Mouse (Mus musculus) liver, embryonic 13.5 days (tissue): ENCODE results near the gene Fkbp10. TPM values are rescaled to one million over a fixed set of nuclear protein-coding genes. Genes with fewer than 3 reads are reported as not detected.

Source experiments
- ATAC-seq: fragments of 200-750 bp; cut with Nextera tagmentation; 2 replicates; pipeline ENCODE4 v1.8.0; 2017; ENCODE audit warnings: low read depth, mild to moderate bottlenecking, moderate number of reproducible peaks, moderate library complexity
- DNase-seq: peaks from one replicate; pipeline ENCODE4 v3.0.0; 2022
- H3K27ac ChIP-seq: fragments of 300-500 bp; sonication (generic); 2 replicates; pipeline ENCODE4 v1.5.1; 2015; ENCODE audit warnings: moderate library complexity, mild to moderate bottlenecking, inconsistent platforms
- H3K27me3 ChIP-seq: fragments of 300-500 bp; sonication (generic); 2 replicates; pipeline ENCODE4 v1.6.1; 2015; ENCODE audit warnings: mild to moderate bottlenecking, inconsistent platforms
- H3K36me3 ChIP-seq: fragments of 300-500 bp; sonication (generic); 2 replicates; pipeline ENCODE4 v1.6.1; 2015; ENCODE audit warnings: mild to moderate bottlenecking, inconsistent platforms
- H3K4me1 ChIP-seq: fragments of 300-500 bp; sonication (generic); replicated peaks from 2 replicates; pipeline ENCODE4 v1.6.1; 2015; ENCODE audit warnings: inconsistent platforms
- H3K4me2 ChIP-seq: fragments of 300-500 bp; sonication (generic); 2 replicates; pipeline ENCODE4 v1.6.1; 2015; ENCODE audit warnings: inconsistent platforms, mild to moderate bottlenecking, moderate library complexity
- H3K4me3 ChIP-seq: fragments of 300-500 bp; sonication (generic); replicated peaks from 2 replicates; pipeline ENCODE4 v1.5.1; 2015; ENCODE audit warnings: mild to moderate bottlenecking, inconsistent platforms
- H3K9ac ChIP-seq: fragments of 300-500 bp; sonication (generic); 2 replicates; pipeline ENCODE4 v1.6.1; 2015; ENCODE audit warnings: mild to moderate bottlenecking, inconsistent platforms
- H3K9me3 ChIP-seq: fragments of 300-500 bp; sonication (generic); replicated peaks from 2 replicates; pipeline ENCODE4 v1.6.1; 2016; ENCODE audit warnings: inconsistent platforms
- WGBS: fragments of 180-500 bp; shearing (Covaris S2); methylation state at CpG from one replicate; pipeline ENCODE4 v1.1.7; 2015; ENCODE audit not compliant: insufficient replicate concordance; 5-methylcytosine and 5-hydroxymethylcytosine counted together
- polyA plus RNA-seq: library from polyadenylated mRNA; unstranded; fragments of >200 nt; fragmentation: Nextera tagmentation; extraction: Ambion mirVana; gene quantifications from 2 replicates; pipeline ENCODE4 v1.2.1, GENCODE M21; 2015

Gene Fkbp10
- polyA plus RNA-seq, 1 experiment from 2014 or later, result 11.8 TPM

GRCm38 (mm10) chr11:100442625-100443024 lies 27.1 kb downstream of the Fkbp10 start:
- no peak overlapping the region for H3K9ac ChIP-seq
- no peak for ATAC-seq
- WGBS, result 73% methylated on average over 6 of the region's 6 CpGs
- DNase-seq, result no peak
- H3K27me3 ChIP-seq, result no peaks in the 10 kb centered on the region
- no peaks in the 10 kb centered on the region for H3K36me3 ChIP-seq
- H3K9me3 ChIP-seq, result no peaks in the 10 kb centered on the region
- H3K4me1 ChIP-seq, result peaks cover 21% of the 10 kb centered on the region
- no peak overlapping the region for H3K27ac ChIP-seq
- H3K4me2 ChIP-seq, result no peak overlapping the region
- no peak overlapping the region for H3K4me3 ChIP-seq

- H3K9ac ChIP-seq, result no peak overlapping the region
- no peaks in the 10 kb centered on the region for H3K4me1 ChIP-seq
- H3K9me3 ChIP-seq, result no peaks in the 10 kb centered on the region
- H3K4me3 ChIP-seq, result no peak overlapping the region
- DNase-seq, result no peak
- H3K27me3 ChIP-seq, result no peaks in the 10 kb centered on the region
- no peak for ATAC-seq
- 55% methylated on average over 4 of the region's 4 CpGs for WGBS
- H3K4me2 ChIP-seq, result no peak overlapping the region
- no peak overlapping the region for H3K27ac ChIP-seq
- peaks cover 20% of the 10 kb centered on the region for H3K36me3 ChIP-seq
These were observed 41.8 kb downstream of the Fkbp10 start for GRCm38 (mm10) chr11:100457247-100457646.

GRCm38 (mm10) chr11:100457711-100458110 lies 42.2 kb downstream of the Fkbp10 start:
- no peak overlapping the region for H3K4me2 ChIP-seq
- no peak overlapping the region for H3K27ac ChIP-seq
- no peak overlapping the region for H3K4me3 ChIP-seq
- H3K9me3 ChIP-seq, result no peaks in the 10 kb centered on the region
- H3K4me1 ChIP-seq, result no peaks in the 10 kb centered on the region
- 78% methylated on average over 5 of the region's 5 CpGs for WGBS
- no peaks in the 10 kb centered on the region for H3K27me3 ChIP-seq
- no peak for ATAC-seq
- DNase-seq, result no peak
- H3K36me3 ChIP-seq, result peaks cover 24% of the 10 kb centered on the region
- H3K9ac ChIP-seq, result no peak overlapping the region

DNA sequence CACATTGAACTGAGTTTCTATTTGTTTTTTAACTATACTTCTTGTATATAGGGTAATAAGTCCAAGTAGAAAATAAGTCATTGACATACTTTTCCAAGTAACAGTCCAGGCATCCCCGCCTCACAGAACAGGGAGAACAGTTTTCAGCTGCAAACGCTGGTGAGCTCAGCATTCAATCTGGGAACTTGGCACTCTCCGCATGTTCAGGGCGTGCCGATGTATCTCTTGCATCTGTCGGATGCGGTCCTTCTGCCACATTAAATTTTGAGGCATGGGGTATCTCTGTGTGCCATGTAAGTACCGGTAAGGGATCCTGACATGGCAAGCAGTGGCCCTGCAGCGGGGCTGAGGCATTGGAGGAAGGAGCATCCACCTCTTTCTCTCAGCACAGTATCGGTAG lies 47.2 kb downstream of the Fkbp10 start:
- no peaks in the 10 kb centered on the region for H3K9me3 ChIP-seq
- H3K36me3 ChIP-seq, result peaks cover 42% of the 10 kb centered on the region
- no peak overlapping the region for H3K27ac ChIP-seq
- DNase-seq (no peak), ATAC-seq (no peak)
- no peak overlapping the region for H3K4me2 ChIP-seq
- H3K4me1 ChIP-seq, result peaks cover 25% of the 10 kb centered on the region
- H3K4me3 ChIP-seq, result no peak overlapping the region
- H3K27me3 ChIP-seq, result no peaks in the 10 kb centered on the region
- no peak overlapping the region for H3K9ac ChIP-seq
- WGBS, result 87% methylated on average over 10 of the region's 10 CpGs

- WGBS, result 48% methylated on average over 1 of the region's 1 CpGs
- DNase-seq, result no peak
- H3K4me3 ChIP-seq, result no peak overlapping the region
- peaks cover 40% of the 10 kb centered on the region for H3K4me1 ChIP-seq
- no peak overlapping the region for H3K4me2 ChIP-seq
- ATAC-seq, result peak; percentile 65
- 0 out of 2 replicates have a peak overlapping the region, but pooled peaks have one; percentile 19 for H3K9ac ChIP-seq
- H3K9me3 ChIP-seq, result no peaks in the 10 kb centered on the region
- H3K27ac ChIP-seq, result no peak overlapping the region; the same call in 1 of the 2 replicates
- peaks cover 36% of the 10 kb centered on the region for H3K36me3 ChIP-seq
- no peaks in the 10 kb centered on the region for H3K27me3 ChIP-seq
These were observed 49.8 kb downstream of the Fkbp10 start for GRCm38 (mm10) chr11:100465229-100465792.

DNA sequence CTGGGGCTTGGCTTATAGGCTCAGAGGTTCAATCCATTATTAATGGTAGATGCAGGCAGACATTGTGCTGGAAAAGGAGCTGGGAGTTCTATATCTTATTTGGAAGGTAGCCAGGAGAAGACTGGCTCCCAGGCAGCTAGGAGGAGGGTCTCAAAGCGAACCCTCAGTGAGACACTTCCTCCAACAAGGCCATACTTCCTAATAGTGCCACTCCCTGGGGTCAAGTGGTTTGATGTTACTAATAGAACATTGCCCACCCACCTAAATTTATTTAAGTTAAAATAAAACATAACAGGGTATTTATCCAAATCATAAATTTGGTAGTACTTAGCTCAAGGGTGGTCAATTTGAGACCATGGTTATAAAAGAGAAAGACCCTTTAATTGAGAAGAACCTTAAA lies 50.3 kb downstream of the Fkbp10 start:
- H3K4me3 ChIP-seq, result no peak overlapping the region
- DNase-seq, result no peak
- peaks cover 46% of the 10 kb centered on the region for H3K4me1 ChIP-seq
- no peaks in the 10 kb centered on the region for H3K9me3 ChIP-seq
- 0 out of 2 replicates have a peak overlapping the region, but pooled peaks have one; percentile 19 for H3K9ac ChIP-seq
- H3K36me3 ChIP-seq, result peaks cover 36% of the 10 kb centered on the region
- no peak overlapping the region for H3K4me2 ChIP-seq
- H3K27me3 ChIP-seq, result no peaks in the 10 kb centered on the region
- WGBS, result 33% methylated on average over 1 of the region's 1 CpGs
- no peak overlapping the region; the same call in 1 of the 2 replicates for H3K27ac ChIP-seq
- ATAC-seq, result no peak

DNA sequence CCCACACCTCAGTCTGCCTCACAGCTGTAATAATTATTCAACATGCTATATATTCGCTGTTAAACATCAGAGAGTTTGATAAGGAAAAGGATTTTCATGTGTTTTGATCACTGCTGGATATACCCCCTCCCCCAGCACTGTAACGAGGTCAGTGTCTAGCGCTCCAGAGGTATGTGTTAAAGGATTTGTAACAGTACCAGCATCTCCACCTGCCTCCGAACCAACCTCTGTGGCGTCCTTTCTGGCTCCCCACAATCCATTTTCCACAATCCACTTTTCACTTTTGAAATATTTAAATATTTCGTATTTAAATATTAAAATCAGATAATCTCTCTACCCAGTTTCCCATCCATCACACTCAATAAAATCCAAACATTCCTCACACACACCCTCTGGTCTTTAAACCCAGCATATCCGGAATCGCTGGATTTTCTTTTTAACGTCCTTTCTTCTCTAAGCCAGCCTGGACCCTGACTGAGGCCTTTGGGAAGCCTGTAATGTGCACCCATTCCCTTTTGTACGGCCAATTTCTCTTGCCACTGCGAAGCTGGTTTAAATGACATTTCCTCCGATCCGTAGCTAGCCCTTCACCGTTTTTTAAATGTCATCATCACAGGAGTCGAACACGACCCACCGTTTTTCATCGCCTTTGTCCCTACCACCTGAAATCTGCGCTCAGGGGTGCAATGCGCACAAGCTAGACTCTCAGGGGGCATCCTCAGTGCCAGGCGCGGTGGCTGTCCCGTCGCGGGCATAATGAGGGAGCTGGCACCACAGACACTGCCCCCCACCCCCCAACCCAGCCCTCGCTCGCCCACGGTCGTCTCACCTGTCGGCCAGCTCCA lies 56.1 kb downstream of the Fkbp10 start:
- peak overlapping the region; percentile 95 for H3K9ac ChIP-seq
- H3K27me3 ChIP-seq, result no peaks in the 10 kb centered on the region
- DNase-seq, result no peak
- H3K27ac ChIP-seq, result peak overlapping the region; percentile 83
- H3K4me3 ChIP-seq, result peak overlapping the region; percentile 97
- peaks cover 18% of the 10 kb centered on the region; the same call in 1 of the 2 replicates for H3K36me3 ChIP-seq
- peak overlapping the region; percentile 99 for H3K4me2 ChIP-seq
- H3K9me3 ChIP-seq, result no peaks in the 10 kb centered on the region
- H3K4me1 ChIP-seq, result peaks cover 44% of the 10 kb centered on the region
- ATAC-seq, result no peak
- WGBS, result 7% methylated on average over 30 of the region's 30 CpGs

GRCm38 (mm10) chr11:100472197-100472934 lies 56.9 kb downstream of the Fkbp10 start, which contains the start of gene Klhl11:
Gene Klhl11, minus strand, starts transcription at chr11:100472741.
- Histone ChIP-seq H3K9ac (peak within 1 kb of the TSS; percentile 95), H3K36me3 (peaks cover 19% of the 10 kb centered on the region), H3K4me3 (peak within 1 kb of the TSS; percentile 97), H3K27ac (peak within 1 kb of the TSS; percentile 83), H3K4me2 (peak within 1 kb of the TSS; percentile 99), H3K9me3 (no peaks in the 10 kb centered on the region), H3K27me3 (no peaks in the 10 kb centered on the region), H3K4me1 (peaks cover 38% of the 10 kb centered on the region)
- under 1% methylated on average over 83 of the region's 83 CpGs for whole genome bisulfite sequencing
- DNase-seq (peak; percentile 89), ATAC-seq (peak; percentile 94)

DNA sequence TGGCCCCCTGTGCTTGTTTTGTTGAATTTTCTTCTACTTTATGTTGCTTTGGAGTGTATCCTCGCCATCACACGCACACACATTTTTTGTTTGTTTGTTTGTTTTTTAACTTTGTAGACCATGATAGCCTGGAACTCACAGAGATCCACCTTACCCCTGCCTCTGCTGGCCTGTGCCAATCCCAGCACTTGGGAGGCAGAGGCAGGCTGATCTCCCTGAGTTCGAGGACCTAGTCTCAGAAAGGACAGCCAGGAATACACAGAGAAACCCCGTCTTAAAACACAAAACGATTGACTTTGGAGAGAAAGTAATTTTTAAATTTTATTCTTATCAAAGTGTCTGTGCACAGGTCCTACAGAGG lies 57.4 kb downstream of the Fkbp10 start:
- peak; percentile 58 for ATAC-seq
- 20% methylated on average over 5 of the region's 5 CpGs for WGBS
- Histone ChIP-seq H3K9me3 (no peaks in the 10 kb centered on the region), H3K4me3 (peak overlapping the region; percentile 97), H3K36me3 (peaks cover 22% of the 10 kb centered on the region), H3K4me2 (peak overlapping the region; percentile 48), H3K27ac (peak overlapping the region; percentile 60), H3K9ac (no peak overlapping the region), H3K27me3 (no peaks in the 10 kb centered on the region), H3K4me1 (peaks cover 38% of the 10 kb centered on the region)
- DNase-seq, result no peak
